ENCODE assay signal across 29 mouse cellular contexts in the genomic region with DNA sequence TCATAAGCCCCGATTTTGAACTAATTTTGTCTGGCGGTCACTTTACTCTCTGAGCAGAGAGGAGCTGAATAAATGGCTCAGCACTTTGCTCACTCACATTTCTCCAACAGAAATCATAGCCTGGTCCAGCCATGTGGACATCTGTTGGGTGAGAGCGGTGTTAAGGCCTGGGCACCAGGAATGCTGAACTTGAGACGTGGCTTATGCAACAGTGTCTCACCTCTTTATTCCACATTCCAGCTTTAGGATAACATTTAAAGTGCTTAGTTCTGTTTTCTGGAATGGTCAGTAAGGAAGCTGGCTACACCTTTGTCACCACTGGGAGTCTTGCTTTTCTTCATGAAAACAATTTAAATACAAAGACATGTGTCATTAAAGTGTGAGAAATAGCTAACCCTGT.
"Had no signal": no experiment of that assay in that cellular context is flagged by ENCODE, and none has a peak within 500 bp of the region (broad histone marks: within the 10 kb centered on the region; RNA-seq: fewer than 3 reads in every experiment).

No protein-coding gene starts in this region.

- ATAC-seq: forebrain, embryonic 13.5 days; forebrain, embryonic 14.5 days; forebrain, embryonic 15.5 days; forebrain, embryonic 16.5 days; forebrain, postnatal 0 days had no signal

- H3K4me1 ChIP-seq: embryonic facial prominence, embryonic 12.5 days; embryonic facial prominence, embryonic 15.5 days; forebrain, embryonic 10.5 days; forebrain, embryonic 12.5 days; forebrain, embryonic 13.5 days; forebrain, embryonic 15.5 days had no signal

- H3K36me3 ChIP-seq: embryonic facial prominence, embryonic 10.5 days; embryonic facial prominence, embryonic 12.5 days; embryonic facial prominence, embryonic 13.5 days; embryonic facial prominence, embryonic 15.5 days; forebrain, embryonic 10.5 days; forebrain, embryonic 12.5 days; forebrain, embryonic 15.5 days had no signal

- H3K9me3 ChIP-seq: embryonic facial prominence, embryonic 10.5 days; embryonic facial prominence, embryonic 12.5 days; embryonic facial prominence, embryonic 13.5 days; embryonic facial prominence, embryonic 15.5 days; forebrain, embryonic 10.5 days; forebrain, embryonic 12.5 days; forebrain, embryonic 13.5 days; forebrain, embryonic 15.5 days had no signal

- H3K27me3 ChIP-seq: embryonic facial prominence, embryonic 12.5 days; embryonic facial prominence, embryonic 13.5 days; embryonic facial prominence, embryonic 15.5 days; forebrain, embryonic 12.5 days; forebrain, embryonic 13.5 days; forebrain, embryonic 15.5 days had no signal

- DNase-seq: cerebellum, adult 2 months; cerebellum, adult 8-10 months; cerebellum, adult 9-10 months; cerebellum, adult 9-11 months; cerebellum, postnatal 10 days; cerebellum, postnatal 14 days; cerebellum, postnatal 25 days; cerebellum, postnatal 36 days; embryo, embryonic 11 days; forebrain, postnatal 0 days; gastrocnemius, adult 2 months; gastrocnemius, postnatal 10 days; gastrocnemius, postnatal 14 days; gastrocnemius, postnatal 25 days; gastrocnemius, postnatal 36 days; heart, adult 11 months; heart, adult 18-20 months; heart, adult 2 months had no signal

- H3K4me2 ChIP-seq: embryonic facial prominence, embryonic 12.5 days; embryonic facial prominence, embryonic 13.5 days; embryonic facial prominence, embryonic 15.5 days; forebrain, embryonic 12.5 days; forebrain, embryonic 13.5 days; forebrain, embryonic 15.5 days had no signal

- H3K27ac ChIP-seq: embryonic facial prominence, embryonic 10.5 days; embryonic facial prominence, embryonic 12.5 days; embryonic facial prominence, embryonic 13.5 days; embryonic facial prominence, embryonic 15.5 days; forebrain, embryonic 10.5 days; forebrain, embryonic 12.5 days; forebrain, embryonic 13.5 days; forebrain, embryonic 15.5 days; gastrocnemius, adult 2 months; heart, adult 2 months had no signal

- H3K9ac ChIP-seq: embryonic facial prominence, embryonic 12.5 days; embryonic facial prominence, embryonic 13.5 days; embryonic facial prominence, embryonic 15.5 days; forebrain, embryonic 12.5 days; forebrain, embryonic 13.5 days; forebrain, embryonic 15.5 days; forebrain, postnatal 0 days had no signal

- H3K4me3 ChIP-seq: embryonic facial prominence, embryonic 10.5 days; embryonic facial prominence, embryonic 12.5 days; embryonic facial prominence, embryonic 13.5 days; embryonic facial prominence, embryonic 15.5 days; erythroblast, embryonic 14.5 days; forebrain, embryonic 10.5 days; forebrain, embryonic 12.5 days; forebrain, embryonic 13.5 days; forebrain, embryonic 15.5 days; gastrocnemius, adult 2 months; heart, adult 2 months had no signal
